Mouse (Mus musculus): Measurements from ENCODE around the gene Itprip.

The Itprip gene

GRCm38 (mm10) chr19:47885191-47885743 lies 33.8 kb downstream of the Itprip start:
- DNase-seq (ENCODE audit: low read depth), result no peak

GRCm38 (mm10) chr19:47884296-47885085 lies 34.6 kb downstream of the Itprip start:
- no peak for DNase-seq (ENCODE audit: low read depth)

- DNase-seq (ENCODE audit: low read depth), result no peak
Measured at GRCm38 (mm10) chr19:47882882-47883254, 36.2 kb downstream of the Itprip start.

GRCm38 (mm10) chr19:47882151-47882881 lies 36.8 kb downstream of the Itprip start:
- DNase-seq (ENCODE audit: low read depth), result no peak

GRCm38 (mm10) chr19:47881538-47881937 lies 37.6 kb downstream of the Itprip start:
- DNase-seq (ENCODE audit: low read depth), result no peak

- no peak for DNase-seq (ENCODE audit: low read depth)
Measured at GRCm38 (mm10) chr19:47876252-47876651, 42.8 kb downstream of the Itprip start.

GRCm38 (mm10) chr19:47871515-47871914 lies 47.6 kb downstream of the Itprip start:
- DNase-seq (ENCODE audit: low read depth), result no peak

- no peak for DNase-seq (ENCODE audit: low read depth)
Measured at GRCm38 (mm10) chr19:47870102-47870666, 48.9 kb downstream of the Itprip start.

- no peak for DNase-seq (ENCODE audit: low read depth)
Measured at GRCm38 (mm10) chr19:47869516-47869915, 49.6 kb downstream of the Itprip start.

- DNase-seq (ENCODE audit: low read depth), result no peak
Measured at GRCm38 (mm10) chr19:47868951-47869350, 50.1 kb downstream of the Itprip start.

- DNase-seq (ENCODE audit: low read depth), result no peak
Measured at GRCm38 (mm10) chr19:47867628-47868175, 51.4 kb downstream of the Itprip start.

GRCm38 (mm10) chr19:47865353-47865947 lies 53.6 kb downstream of the Itprip start, which contains the start of gene Gsto2:
TSS of gene Gsto2 (plus strand) at chr19:47865534.
- peak; percentile 85 for DNase-seq (ENCODE audit: low read depth)

- DNase-seq (ENCODE audit: low read depth), result no peak
Measured at GRCm38 (mm10) chr19:47864721-47865120, 54.4 kb downstream of the Itprip start.

GRCm38 (mm10) chr19:47864051-47864450 lies 55.0 kb downstream of the Itprip start:
- DNase-seq (ENCODE audit: low read depth), result no peak

GRCm38 (mm10) chr19:47862581-47862980 lies 56.5 kb downstream of the Itprip start:
- DNase-seq (ENCODE audit: low read depth), result no peak

GRCm38 (mm10) chr19:47859180-47859579 lies 59.9 kb downstream of the Itprip start:
- no peak for DNase-seq (ENCODE audit: low read depth)

- DNase-seq (ENCODE audit: low read depth), result no peak
Measured at GRCm38 (mm10) chr19:47857957-47858942, 60.8 kb downstream of the Itprip start.

- no peak for DNase-seq (ENCODE audit: low read depth)
Measured at GRCm38 (mm10) chr19:47854796-47855783, 64.0 kb downstream of the Itprip start, which contains the start of gene Gsto1. TSS of gene Gsto1 (plus strand) at chr19:47854970.
